Mouse (Mus musculus) CH12.LX (cell line): ENCODE results near the gene Tnnt2. TPM values are rescaled to one million over a fixed set of nuclear protein-coding genes. Genes with fewer than 3 reads are reported as not detected.

Experiments used
- DNase-seq: peaks from one replicate; pipeline ENCODE4 v3.0.0-alpha.2; 2013; ENCODE audit errors: extremely low read depth
- H3K27ac ChIP-seq: 2 replicates; pipeline ENCODE4 v1.5.1; 2012; ENCODE audit warnings: low read depth, mild to moderate bottlenecking, control low read depth, moderate library complexity; ENCODE audit not compliant: insufficient read depth
- H3K27me3 ChIP-seq: replicated peaks from 2 replicates; pipeline ENCODE3; 2012; ENCODE audit warnings: inconsistent platforms
- H3K36me3 ChIP-seq, 2 experiments: replicated peaks in 1 of 2; 2 replicates each; pipeline versions ENCODE3 to v1.6.1; 2012; ENCODE audit warnings: inconsistent platforms in 1 of 2, low read length in 1 of 2, mild to moderate bottlenecking in 1 of 2, mixed read lengths in 1 of 2, moderate library complexity in 1 of 2; ENCODE audit not compliant: control insufficient read depth in 1 of 2, insufficient read depth in 1 of 2
- H3K4me1 ChIP-seq, 2 experiments: 2 replicates each; pipeline ENCODE4 v1.6.1; 2012; ENCODE audit warnings: inconsistent platforms in 1 of 2, moderate library complexity in 1 of 2; ENCODE audit not compliant: insufficient read depth in 2 of 2, control insufficient read depth in 1 of 2
- H3K4me2 ChIP-seq: 2 replicates; pipeline ENCODE4 v1.6.1; 2012; ENCODE audit warnings: low read depth, mild to moderate bottlenecking, control low read depth; ENCODE audit not compliant: poor library complexity, insufficient read depth, severe bottlenecking
- H3K4me3 ChIP-seq, 3 experiments: fragments of 150-350 bp in 1 of 3; sonication (generic) in 1 of 3; replicated peaks in 1 of 3; 2 replicates each; pipeline versions ENCODE3 to v1.5.1; 2011 to 2012; ENCODE audit warnings: low read depth in 2 of 3, low read length in 2 of 3, mild to moderate bottlenecking in 2 of 3, moderate library complexity in 2 of 3, control low read depth in 1 of 3, improper control_type of control experiment in 1 of 3, inconsistent platforms in 1 of 3, mixed read lengths in 1 of 3; ENCODE audit not compliant: poor library complexity in 1 of 3
- H3K79me2 ChIP-seq: replicated peaks from 2 replicates; pipeline ENCODE4 v1.6.1; 2012; ENCODE audit warnings: mild to moderate bottlenecking, moderate library complexity; ENCODE audit not compliant: control insufficient read depth, poor library complexity, insufficient read depth, severe bottlenecking; ENCODE audit errors: extremely low read depth
- H3K9ac ChIP-seq: 2 replicates; pipeline ENCODE4 v1.6.1; 2012; ENCODE audit warnings: low read depth, mild to moderate bottlenecking, control low read depth, moderate library complexity; ENCODE audit not compliant: insufficient read depth
- H3K9me3 ChIP-seq: replicated peaks from 2 replicates; pipeline ENCODE3; 2012; ENCODE audit warnings: low read length, inconsistent platforms, mixed read lengths
- CHD2 ChIP-seq: IDR thresholded peaks from 2 replicates; pipeline ENCODE4 v1.6.1; 2011; ENCODE audit warnings: low read length, improper control_type of control experiment
- CTCF ChIP-seq, 2 experiments: IDR thresholded peaks in 1 of 2; conservative IDR thresholded peaks in 1 of 2; 2 replicates each; pipeline ENCODE4 v1.5.1; 2011 to 2012; ENCODE audit warnings: low read depth in 2 of 2, low read length in 2 of 2, improper control_type of control experiment in 1 of 2, inconsistent platforms in 1 of 2, mild to moderate bottlenecking in 1 of 2, moderate library complexity in 1 of 2
- ELF1 ChIP-seq: IDR thresholded peaks from 2 replicates; pipeline ENCODE4 v1.6.1; 2014; ENCODE audit warnings: low read depth, mild to moderate bottlenecking, inconsistent platforms, low read length, improper control_type of control experiment
- GABPA ChIP-seq: IDR thresholded peaks from 2 replicates; pipeline ENCODE4 v1.6.1; 2012; ENCODE audit warnings: low read depth, low read length, improper control_type of control experiment, inconsistent platforms; ENCODE audit not compliant: insufficient replicate concordance
- HCFC1 ChIP-seq: IDR thresholded peaks from 2 replicates; pipeline ENCODE4 v1.6.1; 2012; ENCODE audit warnings: low read depth, mild to moderate bottlenecking, inconsistent platforms, low read length, improper control_type of control experiment
- MAFK ChIP-seq: IDR thresholded peaks from 2 replicates; pipeline ENCODE4 v1.6.1; 2011; ENCODE audit warnings: low read length, improper control_type of control experiment; ENCODE audit not compliant: insufficient replicate concordance
- MEF2A ChIP-seq: IDR thresholded peaks from 2 replicates; pipeline ENCODE4 v1.6.1; 2014; ENCODE audit warnings: low read depth, mild to moderate bottlenecking, inconsistent platforms, low read length, improper control_type of control experiment, borderline replicate concordance
- MXI1 ChIP-seq: IDR thresholded peaks from 2 replicates; pipeline ENCODE4 v1.6.1; 2011; ENCODE audit warnings: mild to moderate bottlenecking, low read depth, low read length, improper control_type of control experiment
- NRF1 ChIP-seq: IDR thresholded peaks from 2 replicates; pipeline ENCODE4 v1.6.1; 2014; ENCODE audit warnings: low read depth, mild to moderate bottlenecking, inconsistent platforms, low read length, improper control_type of control experiment, moderate library complexity
- PAX5 ChIP-seq: IDR thresholded peaks from 2 replicates; pipeline ENCODE4 v1.6.1; 2012; ENCODE audit warnings: low read length, inconsistent platforms, mixed read lengths
- RAD21 ChIP-seq: IDR thresholded peaks from 2 replicates; pipeline ENCODE4 v1.6.1; 2011; ENCODE audit warnings: low read depth, mild to moderate bottlenecking, low read length, improper control_type of control experiment, moderate library complexity
- SMC3 ChIP-seq: IDR thresholded peaks from 2 replicates; pipeline ENCODE4 v1.6.1; 2011; ENCODE audit warnings: low read depth, low read length, improper control_type of control experiment
- TCF12 ChIP-seq: IDR thresholded peaks from 2 replicates; pipeline ENCODE4 v1.6.1; 2014; ENCODE audit warnings: low read depth, mild to moderate bottlenecking, inconsistent platforms, low read length, improper control_type of control experiment
- USF2 ChIP-seq: conservative IDR thresholded peaks from 2 replicates; pipeline ENCODE4 v1.6.1; 2011; ENCODE audit warnings: low read depth, low read length, improper control_type of control experiment
- ZC3H11A ChIP-seq: IDR thresholded peaks from 2 replicates; pipeline ENCODE4 v1.6.1; 2012; ENCODE audit warnings: low read depth, mild to moderate bottlenecking, inconsistent platforms, low read length, improper control_type of control experiment
- ZKSCAN1 ChIP-seq: IDR thresholded peaks from 2 replicates; pipeline ENCODE4 v1.6.1; 2012; ENCODE audit warnings: low read depth, inconsistent platforms, low read length, improper control_type of control experiment, borderline replicate concordance
- dilution Hi-C: fragments of 300-500 bp; cut with MboI; formaldehyde crosslinking; loops from 2 replicates; pipeline ENCODE4 v1.14.3; 2020; ENCODE audit warnings: low sequenced_read_pairs; ENCODE audit not compliant: extremely low pct_unique_long_range_greater_than_20kb, extremely low pct_ligation_motif_present
- in situ Hi-C: fragments of 300-500 bp; cut with MboI; formaldehyde crosslinking; loops from 3 replicates; pipeline ENCODE4 v1.14.3; 2019; ENCODE audit warnings: low sequenced_read_pairs, low pct_ligation_motif_present, low pct_unique_long_range_greater_than_20kb, mixed read lengths
- polyA plus RNA-seq: library from polyadenylated mRNA; unstranded; fragments of >175 nt; gene quantifications from 2 replicates; pipeline ENCODE4 v1.2.1, GENCODE M21; 2012; ENCODE audit warnings: low read depth; ENCODE audit not compliant: insufficient read length
- total RNA-seq, 2 experiments: library from RNA; depleted of rRNA; stranded (reverse); fragments of 300-350 nt in 1 of 2; fragments of >200 nt in 1 of 2; gene quantifications; 2 replicates each; pipeline ENCODE4 v1.2.3; 2012 to 2014

Gene Tnnt2
- total and polyA plus RNA-seq, 3 experiments: 3.6 to 31.1 (median 8.6) TPM

DNA sequence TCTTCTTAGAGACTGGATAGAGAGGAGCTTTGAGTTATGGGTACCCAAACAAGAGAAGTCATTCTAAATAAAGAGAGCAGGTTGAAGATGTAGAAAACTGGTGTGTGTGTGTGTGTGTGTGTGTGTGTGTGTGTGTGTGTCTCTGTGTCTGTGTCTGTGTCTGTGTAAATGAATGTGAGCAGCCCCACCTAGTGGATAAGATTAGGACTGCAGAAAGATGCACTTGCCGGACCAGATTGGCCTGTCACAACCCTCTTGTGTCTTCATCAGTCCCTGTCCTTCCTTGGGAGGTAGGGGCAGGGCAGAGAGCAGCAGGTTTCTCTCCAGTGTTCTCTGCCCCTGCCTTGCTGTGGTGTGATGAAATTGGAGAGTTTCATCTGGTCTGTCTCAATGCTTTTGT, 7.2 kb upstream of the Tnnt2 start:
- in situ Hi-C loops: no loop called here
- TF ChIP-seq CTCF (conservative IDR thresholded peaks at IDR 0.05 in 1 of 2, IDR thresholded peaks at IDR 0.05 in 1 of 2; ENCODE audit: low read depth in 2 of 2, low read length in 2 of 2): peak; percentile 46 to 92; a peak in 3 of 4 replicates
- TF ChIP-seq ZC3H11A: peak; percentile 5; the same call in 1 of the 2 replicates
- TF ChIP-seq RAD21: peak; percentile 79
- no peak for TF ChIP-seq ELF1
- peak; percentile 73 for TF ChIP-seq SMC3
- no peaks in the 10 kb centered on the region for H3K36me3 ChIP-seq
- no peak overlapping the region for H3K4me3 ChIP-seq
- H3K79me2 ChIP-seq: no peaks in the 10 kb centered on the region
- H3K27me3 ChIP-seq: peaks cover 78% of the 10 kb centered on the region
- dilution Hi-C loops: no loop called here
- no peak overlapping the region for H3K9ac ChIP-seq
- no peak overlapping the region for H3K4me2 ChIP-seq
- no peak overlapping the region for H3K27ac ChIP-seq
- peak; percentile 73 for DNase-seq
- no peaks in the 10 kb centered on the region for H3K9me3 ChIP-seq
- H3K4me1 ChIP-seq: no peaks in the 10 kb centered on the region; a peak in 1 of 4 replicates

DNA sequence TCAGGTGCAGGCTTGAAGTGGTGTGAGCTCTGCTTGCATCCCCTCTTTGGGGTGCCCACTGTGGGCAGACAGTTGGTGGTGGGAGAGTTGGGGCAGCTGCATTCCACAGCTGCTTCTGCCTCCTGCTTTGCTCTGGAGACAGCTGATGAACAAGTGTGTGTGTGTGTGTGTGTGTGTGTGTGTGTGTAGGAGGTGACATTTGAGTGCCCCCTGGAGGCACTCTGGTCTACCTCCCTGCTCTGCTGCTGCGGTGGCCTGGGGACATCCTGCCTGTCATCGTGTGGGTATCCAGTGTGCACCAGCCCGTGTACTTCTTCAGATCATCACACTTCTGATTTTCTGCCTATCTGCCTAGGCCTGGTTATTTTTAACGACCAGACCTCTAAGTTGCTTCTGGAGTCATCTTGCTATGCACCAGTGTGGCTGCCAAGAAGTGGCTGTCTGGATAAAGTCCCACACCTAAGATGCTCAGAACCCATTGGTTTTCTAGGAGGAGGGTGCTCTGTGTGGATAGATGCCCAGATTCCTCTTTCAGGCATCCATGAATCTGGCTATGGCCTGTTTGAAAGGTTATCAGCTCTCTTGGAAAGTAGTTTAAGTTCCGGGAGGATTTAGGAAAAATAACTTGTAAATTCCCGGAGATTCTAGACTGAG, 1.8 kb upstream of the Tnnt2 start:
- DNase-seq: no peak
- no peak overlapping the region for H3K4me3 ChIP-seq
- peaks cover 8 to 18% of the 10 kb centered on the region in 2 experiments; a peak in 3 of 4 replicates for H3K4me1 ChIP-seq
- peaks cover 65% of the 10 kb centered on the region for H3K27me3 ChIP-seq
- no peaks in the 10 kb centered on the region for H3K79me2 ChIP-seq
- H3K9me3 ChIP-seq: no peaks in the 10 kb centered on the region
- in situ Hi-C loops (no loop called here), dilution Hi-C loops (no loop called here)
- no peaks in the 10 kb centered on the region for H3K36me3 ChIP-seq
- H3K9ac ChIP-seq: no peak overlapping the region
- no peak overlapping the region for H3K4me2 ChIP-seq
- TF ChIP-seq GABPA: no peak
- TF ChIP-seq MEF2A: no peak
- TF ChIP-seq HCFC1: no peak
- TF ChIP-seq CTCF (conservative IDR thresholded peaks at IDR 0.05 in 1 of 2, IDR thresholded peaks at IDR 0.05 in 1 of 2; ENCODE audit: low read depth in 2 of 2, low read length in 2 of 2): peak in 1 of 2 experiments; percentile 50; a peak in 2 of 4 replicates
- H3K27ac ChIP-seq: no peak overlapping the region

DNA sequence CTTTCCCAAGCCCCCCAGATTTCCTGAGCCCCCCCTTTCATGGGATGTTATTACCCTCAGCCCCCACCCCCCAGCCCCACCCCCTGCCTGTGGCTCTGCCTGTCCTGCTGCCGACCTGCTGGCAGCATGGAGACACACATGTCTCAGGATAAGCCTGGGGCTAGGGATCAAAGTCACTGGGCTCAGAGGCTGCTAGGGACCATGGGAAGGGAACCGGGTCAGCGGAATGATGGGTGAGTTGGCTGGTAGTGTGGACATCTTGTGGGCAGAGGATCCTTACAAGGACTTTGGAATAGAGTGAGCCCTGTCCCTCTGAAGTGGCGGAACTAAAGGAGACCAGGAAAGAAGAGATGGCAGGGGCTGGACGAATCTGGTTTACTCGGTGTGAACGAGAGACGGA, 1.2 kb upstream of the Tnnt2 start:
- no peak overlapping the region for H3K4me3 ChIP-seq
- peaks cover 59% of the 10 kb centered on the region for H3K27me3 ChIP-seq
- H3K9me3 ChIP-seq: no peaks in the 10 kb centered on the region
- H3K79me2 ChIP-seq: no peaks in the 10 kb centered on the region
- in situ Hi-C loops: loop anchor here (5.0 kb wide), 1 partner anchor 43 kb away; no protein-coding TSS in a partner anchor
- H3K9ac ChIP-seq: no peak overlapping the region
- no peaks in the 10 kb centered on the region for H3K36me3 ChIP-seq
- TF ChIP-seq HCFC1: no peak
- TF ChIP-seq MAFK: no peak
- no peak for TF ChIP-seq PAX5
- no peak for TF ChIP-seq GABPA
- no peak for TF ChIP-seq TCF12
- no peak for TF ChIP-seq CHD2
- no peak for TF ChIP-seq NRF1
- TF ChIP-seq USF2: no peak
- TF ChIP-seq ZKSCAN1: no peak
- TF ChIP-seq MXI1: no peak
- no peak for TF ChIP-seq RAD21
- H3K27ac ChIP-seq: no peak overlapping the region
- H3K4me2 ChIP-seq: no peak overlapping the region
- peaks cover 8 to 18% of the 10 kb centered on the region in 2 experiments; a peak in 3 of 4 replicates for H3K4me1 ChIP-seq
- DNase-seq: no peak
- dilution Hi-C loops: no loop called here
